Mouse (Mus musculus): ENCODE data around the gene Tnn. TPM values are rescaled to one million over a fixed set of nuclear protein-coding genes. Genes with fewer than 3 reads are reported as not detected.
A peak's percentile ranks its signal among the peaks of the same experiment; 100 is the strongest.

Gene Tnn
- total and polyA plus RNA-seq, 3 experiments: 0.13 TPM; not detected in 2

- no peak overlapping the region for H3K4me2 ChIP-seq (ENCODE audit: insufficient read depth, low read depth, poor library complexity, severe bottlenecking)
- dilution Hi-C loops (cut with MboI; ENCODE audit: extremely low pct_ligation_motif_present, extremely low pct_unique_long_range_greater_than_20kb, low sequenced_read_pairs): no loop called here
- DNase-seq (ENCODE audit: extremely low read depth): no peak
- H3K4me1 ChIP-seq (ENCODE audit: control insufficient read depth in 1 of 2, insufficient read depth in 2 of 2): no peaks in the 10 kb centered on the region
- H3K79me2 ChIP-seq (replicated peaks; ENCODE audit: control insufficient read depth, extremely low read depth, insufficient read depth, poor library complexity, severe bottlenecking): no peaks in the 10 kb centered on the region
- H3K9ac ChIP-seq (ENCODE audit: insufficient read depth, low read depth): no peak overlapping the region
- H3K9me3 ChIP-seq (replicated peaks; ENCODE audit: low read length): no peaks in the 10 kb centered on the region
- no peak overlapping the region for H3K4me3 ChIP-seq (replicated peaks in 1 of 3; ENCODE audit: low read depth in 2 of 3, low read length in 2 of 3, poor library complexity in 1 of 3)
- H3K27ac ChIP-seq (ENCODE audit: insufficient read depth, low read depth): no peak overlapping the region
- no peak for TF ChIP-seq EP300 (IDR thresholded peaks at IDR 0.05; ENCODE audit: low read length)
- 0 out of 2 replicates have a peak, but pooled peaks have one; percentile 22 for TF ChIP-seq BHLHE40 (IDR thresholded peaks at IDR 0.05; ENCODE audit: low read depth, low read length)
- in situ Hi-C loops (cut with MboI; ENCODE audit: low pct_ligation_motif_present, low pct_unique_long_range_greater_than_20kb, low sequenced_read_pairs): no loop called here
- no peaks in the 10 kb centered on the region for H3K27me3 ChIP-seq (replicated peaks)
- H3K36me3 ChIP-seq (replicated peaks in 1 of 2; ENCODE audit: control insufficient read depth in 1 of 2, insufficient read depth in 1 of 2, low read length in 1 of 2): no peaks in the 10 kb centered on the region
Observed at GRCm38 (mm10) chr1:160133464-160134079, 19.8 kb downstream of the Tnn start.

GRCm38 (mm10) chr1:160123957-160124356 is 29.4 kb downstream of the Tnn start:
- Histone ChIP-seq H3K4me3 (replicated peaks in 1 of 3; ENCODE audit: low read depth in 2 of 3, low read length in 2 of 3, poor library complexity in 1 of 3) (no peak overlapping the region), H3K4me2 (ENCODE audit: insufficient read depth, low read depth, poor library complexity, severe bottlenecking) (no peak overlapping the region), H3K36me3 (replicated peaks in 1 of 2; ENCODE audit: control insufficient read depth in 1 of 2, insufficient read depth in 1 of 2, low read length in 1 of 2) (no peaks in the 10 kb centered on the region), H3K27me3 (replicated peaks) (peaks cover 3% of the 10 kb centered on the region), H3K9ac (ENCODE audit: insufficient read depth, low read depth) (no peak overlapping the region), H3K27ac (ENCODE audit: insufficient read depth, low read depth) (no peak overlapping the region), H3K79me2 (replicated peaks; ENCODE audit: control insufficient read depth, extremely low read depth, insufficient read depth, poor library complexity, severe bottlenecking) (no peaks in the 10 kb centered on the region), H3K4me1 (ENCODE audit: control insufficient read depth in 1 of 2, insufficient read depth in 2 of 2) (no peaks in the 10 kb centered on the region), H3K9me3 (replicated peaks; ENCODE audit: low read length) (no peaks in the 10 kb centered on the region)
- in situ Hi-C loops (cut with MboI; ENCODE audit: low pct_ligation_motif_present, low pct_unique_long_range_greater_than_20kb, low sequenced_read_pairs) (no loop called here), dilution Hi-C loops (cut with MboI; ENCODE audit: extremely low pct_ligation_motif_present, extremely low pct_unique_long_range_greater_than_20kb, low sequenced_read_pairs) (no loop called here)
- TF ChIP-seq HCFC1 (IDR thresholded peaks at IDR 0.05; ENCODE audit: low read depth, low read length) (no peak), MEF2A (IDR thresholded peaks at IDR 0.05; ENCODE audit: borderline replicate concordance, low read depth, low read length) (no peak), ETS1 (conservative IDR thresholded peaks at IDR 0.05; ENCODE audit: low read depth, low read length) (no peak), UBTF (IDR thresholded peaks at IDR 0.05; ENCODE audit: low read depth, low read length) (no peak), CTCF (conservative IDR thresholded peaks at IDR 0.05 in 1 of 2, IDR thresholded peaks at IDR 0.05 in 1 of 2; ENCODE audit: low read depth in 2 of 2, low read length in 2 of 2) (no peak), KAT2A (IDR thresholded peaks at IDR 0.05; ENCODE audit: insufficient replicate concordance, low read length) (no peak), ELF1 (IDR thresholded peaks at IDR 0.05; ENCODE audit: low read depth, low read length) (no peak), MAZ (IDR thresholded peaks at IDR 0.05; ENCODE audit: low read depth, low read length) (no peak), E2F4 (IDR thresholded peaks at IDR 0.05; ENCODE audit: insufficient replicate concordance, low read depth, low read length) (no peak), USF1 (IDR thresholded peaks at IDR 0.05; ENCODE audit: low read depth, low read length) (no peak), MXI1 (IDR thresholded peaks at IDR 0.05; ENCODE audit: low read depth, low read length) (no peak), NRF1 (IDR thresholded peaks at IDR 0.05; ENCODE audit: low read depth, low read length) (no peak), MAFK (IDR thresholded peaks at IDR 0.05; ENCODE audit: insufficient replicate concordance, low read length) (no peak), RAD21 (IDR thresholded peaks at IDR 0.05; ENCODE audit: low read depth, low read length) (no peak), BHLHE40 (IDR thresholded peaks at IDR 0.05; ENCODE audit: low read depth, low read length) (no peak), SMC3 (IDR thresholded peaks at IDR 0.05; ENCODE audit: low read depth, low read length) (no peak), EP300 (IDR thresholded peaks at IDR 0.05; ENCODE audit: low read length) (no peak), PAX5 (IDR thresholded peaks at IDR 0.05; ENCODE audit: low read length) (no peak), JUND (conservative IDR thresholded peaks at IDR 0.05; ENCODE audit: low read depth, low read length) (no peak), ZKSCAN1 (IDR thresholded peaks at IDR 0.05; ENCODE audit: borderline replicate concordance, low read depth, low read length) (no peak)
- no peak for DNase-seq (ENCODE audit: extremely low read depth)
